Mouse (Mus musculus) MEL (cell line): ENCODE data around the gene Zfp366. TPM values are rescaled to one million over a fixed set of nuclear protein-coding genes. Genes with fewer than 3 reads are reported as not detected.

Source experiments
- DNase-seq: peaks from one replicate; pipeline ENCODE4 v3.0.0; 2011; ENCODE audit warnings: low read depth, low spot score
- H3K27ac ChIP-seq: 2 replicates; pipeline ENCODE4 v1.5.1; 2012; ENCODE audit warnings: low read depth, mild to moderate bottlenecking, control low read depth, low read length, moderate library complexity; ENCODE audit not compliant: control insufficient read depth
- H3K27me3 ChIP-seq, 2 experiments: fragments of 150-350 bp in 1 of 2; sonication (generic) in 1 of 2; 2 replicates each; pipeline ENCODE4 v1.6.1; 2012; ENCODE audit warnings: low read length in 2 of 2, mild to moderate bottlenecking in 2 of 2, improper control_type of control experiment in 1 of 2, moderate library complexity in 1 of 2; ENCODE audit not compliant: insufficient read depth in 2 of 2, control insufficient read depth in 1 of 2
- H3K36me3 ChIP-seq, 2 experiments: 2 replicates each; pipeline ENCODE4 v1.6.1; 2012 to 2014; ENCODE audit warnings: low read length in 2 of 2, improper control_type of control experiment in 1 of 2, inconsistent platforms in 1 of 2, mild to moderate bottlenecking in 1 of 2; ENCODE audit not compliant: insufficient read depth in 2 of 2, control insufficient read depth in 1 of 2
- H3K4me1 ChIP-seq, 2 experiments: fragments of 150-350 bp in 1 of 2; sonication (generic) in 1 of 2; 2 replicates each; pipeline ENCODE4 v1.6.1; 2012; ENCODE audit warnings: low read length in 2 of 2, improper control_type of control experiment in 1 of 2, mild to moderate bottlenecking in 1 of 2; ENCODE audit not compliant: insufficient read depth in 2 of 2, control insufficient read depth in 1 of 2
- H3K4me3 ChIP-seq, 2 experiments: fragments of 150-350 bp in 1 of 2; sonication (generic) in 1 of 2; 2 replicates each; pipeline ENCODE4 v1.5.1; 2012; ENCODE audit warnings: low read depth in 2 of 2, low read length in 2 of 2, mild to moderate bottlenecking in 2 of 2, moderate library complexity in 2 of 2, control low read depth in 1 of 2, improper control_type of control experiment in 1 of 2; ENCODE audit not compliant: control insufficient read depth in 1 of 2, insufficient read depth in 1 of 2
- H3K79me2 ChIP-seq: 2 replicates; pipeline ENCODE4 v1.6.1; 2012; ENCODE audit warnings: mild to moderate bottlenecking, low read length, moderate library complexity; ENCODE audit not compliant: control insufficient read depth, poor library complexity, insufficient read depth
- H3K9ac ChIP-seq: 2 replicates; pipeline ENCODE4 v1.6.1; 2012; ENCODE audit warnings: low read depth, mild to moderate bottlenecking, control low read depth, low read length, moderate library complexity; ENCODE audit not compliant: control insufficient read depth, poor library complexity, severe bottlenecking
- H3K9me3 ChIP-seq: fragments of 150-350 bp; sonication (generic); replicated peaks from 2 replicates; pipeline ENCODE4 v1.6.1; 2012; ENCODE audit warnings: mild to moderate bottlenecking, low read length, improper control_type of control experiment, moderate library complexity; ENCODE audit not compliant: insufficient read depth
- CHD1 ChIP-seq: IDR thresholded peaks from 2 replicates; pipeline ENCODE4 v1.6.1; 2012; ENCODE audit warnings: low read depth, mild to moderate bottlenecking, inconsistent platforms, low read length, improper control_type of control experiment
- CHD2 ChIP-seq: IDR thresholded peaks from 2 replicates; pipeline ENCODE4 v1.6.1; 2011; ENCODE audit warnings: low read length, improper control_type of control experiment
- CTCF ChIP-seq, 3 experiments: IDR thresholded peaks in 2 of 3; conservative IDR thresholded peaks in 1 of 3; 2 replicates each; pipeline ENCODE4 v1.5.1; 2011 to 2012; ENCODE audit warnings: low read length in 3 of 3, low read depth in 2 of 3, mild to moderate bottlenecking in 2 of 3, improper control_type of control experiment in 1 of 3, inconsistent platforms in 1 of 3, mixed read lengths in 1 of 3, moderate library complexity in 1 of 3; ENCODE audit not compliant: control insufficient read depth in 1 of 3, insufficient read depth in 1 of 3, poor library complexity in 1 of 3, severe bottlenecking in 1 of 3
- E2F4 ChIP-seq: IDR thresholded peaks from 2 replicates; pipeline ENCODE4 v1.6.1; 2011; ENCODE audit warnings: low read depth, low read length, improper control_type of control experiment, borderline replicate concordance
- EP300 ChIP-seq, 2 experiments: IDR thresholded peaks; 2 replicates each; pipeline ENCODE4 v1.6.1; 2011; ENCODE audit warnings: improper control_type of control experiment in 2 of 2, low read length in 2 of 2, low read depth in 1 of 2, mild to moderate bottlenecking in 1 of 2
- GATA1 ChIP-seq: IDR thresholded peaks from 2 replicates; pipeline ENCODE4 v1.6.1; 2011; ENCODE audit warnings: low read depth, low read length, improper control_type of control experiment
- JUND ChIP-seq: IDR thresholded peaks from 2 replicates; pipeline ENCODE4 v1.6.1; 2011; ENCODE audit warnings: low read depth, mild to moderate bottlenecking, improper control_type of control experiment, low read length
- KAT2A ChIP-seq: conservative IDR thresholded peaks from 2 replicates; pipeline ENCODE4 v1.6.1; 2012; ENCODE audit warnings: low read depth, low read length, improper control_type of control experiment, inconsistent platforms
- MAFK ChIP-seq: IDR thresholded peaks from 2 replicates; pipeline ENCODE4 v1.6.1; 2011; ENCODE audit warnings: low read depth, mild to moderate bottlenecking, low read length, improper control_type of control experiment, borderline replicate concordance
- MAZ ChIP-seq: IDR thresholded peaks from 2 replicates; pipeline ENCODE4 v1.6.1; 2012; ENCODE audit warnings: low read depth, mild to moderate bottlenecking, inconsistent platforms, low read length, improper control_type of control experiment
- MXI1 ChIP-seq: IDR thresholded peaks from 2 replicates; pipeline ENCODE4 v1.6.1; 2011; ENCODE audit warnings: mild to moderate bottlenecking, low read depth, low read length, improper control_type of control experiment
- MYB ChIP-seq: IDR thresholded peaks from 2 replicates; pipeline ENCODE4 v1.6.1; 2011; ENCODE audit warnings: mild to moderate bottlenecking, low read depth, low read length, improper control_type of control experiment
- NELFE ChIP-seq: IDR thresholded peaks from 2 replicates; pipeline ENCODE4 v1.6.1; 2011; ENCODE audit warnings: low read depth, low read length, improper control_type of control experiment
- NRF1 ChIP-seq: IDR thresholded peaks from 2 replicates; pipeline ENCODE4 v1.6.1; 2014; ENCODE audit warnings: low read depth, mild to moderate bottlenecking, inconsistent platforms, low read length, improper control_type of control experiment, moderate library complexity; ENCODE audit not compliant: poor library complexity, insufficient read depth, severe bottlenecking
- POLR2A ChIP-seq, 2 experiments: IDR thresholded peaks; 2 replicates each; pipeline ENCODE4 v1.6.1; 2011 to 2012; ENCODE audit warnings: low read length in 2 of 2, mild to moderate bottlenecking in 2 of 2, control low read depth in 1 of 2, improper control_type of control experiment in 1 of 2, low read depth in 1 of 2, moderate library complexity in 1 of 2; ENCODE audit not compliant: control insufficient read depth in 1 of 2, insufficient read depth in 1 of 2, poor library complexity in 1 of 2
- POLR2AphosphoS2 ChIP-seq: IDR thresholded peaks from 2 replicates; pipeline ENCODE4 v1.6.1; 2011; ENCODE audit warnings: low read length, improper control_type of control experiment
- RCOR1 ChIP-seq: IDR thresholded peaks from 2 replicates; pipeline ENCODE4 v1.6.1; 2012; ENCODE audit warnings: low read depth, mild to moderate bottlenecking, inconsistent platforms, low read length, improper control_type of control experiment
- SIN3A ChIP-seq: IDR thresholded peaks from 2 replicates; pipeline ENCODE4 v1.6.1; 2012; ENCODE audit warnings: low read length, improper control_type of control experiment, inconsistent platforms
- SMC3 ChIP-seq: IDR thresholded peaks from 2 replicates; pipeline ENCODE4 v1.6.1; 2011; ENCODE audit warnings: low read depth, low read length, improper control_type of control experiment
- TAL1 ChIP-seq: IDR thresholded peaks from 2 replicates; pipeline ENCODE4 v1.6.1; 2012; ENCODE audit warnings: mild to moderate bottlenecking, inconsistent platforms, low read length, moderate library complexity, mixed read lengths
- USF1 ChIP-seq: IDR thresholded peaks from 2 replicates; pipeline ENCODE4 v1.6.1; 2014; ENCODE audit warnings: low read depth, mild to moderate bottlenecking, inconsistent platforms, low read length, improper control_type of control experiment, moderate library complexity
- ZKSCAN1 ChIP-seq: IDR thresholded peaks from 2 replicates; pipeline ENCODE4 v1.6.1; 2012; ENCODE audit warnings: low read depth, mild to moderate bottlenecking, inconsistent platforms, low read length, improper control_type of control experiment, moderate library complexity
- ZMIZ1 ChIP-seq: IDR thresholded peaks from 2 replicates; pipeline ENCODE4 v1.6.1; 2012; ENCODE audit warnings: low read depth, mild to moderate bottlenecking, inconsistent platforms, low read length, improper control_type of control experiment, moderate library complexity
- polyA plus RNA-seq, 2 experiments: library from polyadenylated mRNA; stranded (reverse) in 1 of 2; unstranded in 1 of 2; fragments of >175 nt in 1 of 2; fragments of >200 nt in 1 of 2; gene quantifications; 2 replicates each; pipeline versions ENCODE4 v1.2.1 to v1.2.4; 2012; ENCODE audit warnings: low replicate concordance in 2 of 2, low read depth in 1 of 2; ENCODE audit not compliant: insufficient read length in 2 of 2, insufficient read depth in 1 of 2, missing spikeins in 1 of 2
- total RNA-seq: library from RNA; depleted of rRNA; stranded (reverse); fragments of 300-350 nt; gene quantifications from 2 replicates; pipeline ENCODE4 v1.2.3, GENCODE M21; 2012

The Zfp366 gene
- total and polyA plus RNA-seq, 3 experiments = not detected

- H3K27ac ChIP-seq = no peak overlapping the region
- H3K27me3 ChIP-seq = no peaks in the 10 kb centered on the region
- no peak overlapping the region for H3K9ac ChIP-seq
- TF ChIP-seq CTCF (IDR thresholded peaks at IDR 0.05 in 2 of 3, conservative IDR thresholded peaks at IDR 0.05 in 1 of 3; ENCODE audit: control insufficient read depth in 1 of 3, insufficient read depth in 1 of 3, low read depth in 2 of 3, low read length in 3 of 3, poor library complexity in 1 of 3, severe bottlenecking in 1 of 3) (no peak), SIN3A (no peak), MYB (no peak), MAFK (no peak), NELFE (no peak), MAZ (no peak), E2F4 (no peak), KAT2A (no peak), TAL1 (no peak), CHD1 (no peak), CHD2 (no peak), ZMIZ1 (no peak), POLR2A (IDR thresholded peaks at IDR 0.05; ENCODE audit: control insufficient read depth in 1 of 2, insufficient read depth in 1 of 2, low read depth in 1 of 2, low read length in 2 of 2, poor library complexity in 1 of 2) (no peak), SMC3 (no peak), EP300 (IDR thresholded peaks at IDR 0.05; ENCODE audit: low read depth in 1 of 2, low read length in 2 of 2) (no peak), USF1 (no peak), MXI1 (no peak), JUND (no peak)
- no peaks in the 10 kb centered on the region for H3K36me3 ChIP-seq
- H3K9me3 ChIP-seq = no peaks in the 10 kb centered on the region
- no peaks in the 10 kb centered on the region for H3K79me2 ChIP-seq
- no peaks in the 10 kb centered on the region for H3K4me1 ChIP-seq
- no peak for DNase-seq
- H3K4me3 ChIP-seq = no peak overlapping the region
Observed at GRCm38 (mm10) chr13:99233333-99233732, 48.7 kb downstream of the Zfp366 start.

- no peaks in the 10 kb centered on the region for H3K36me3 ChIP-seq
- H3K4me1 ChIP-seq = no peaks in the 10 kb centered on the region
- no peaks in the 10 kb centered on the region for H3K27me3 ChIP-seq
- no peak for TF ChIP-seq CHD2
- no peak for TF ChIP-seq ZKSCAN1
- TF ChIP-seq RCOR1 = no peak
- no peak for TF ChIP-seq GATA1
- TF ChIP-seq EP300 (IDR thresholded peaks at IDR 0.05; ENCODE audit: low read depth in 1 of 2, low read length in 2 of 2) = no peak
- no peak for TF ChIP-seq NRF1
- TF ChIP-seq POLR2AphosphoS2 = no peak
- TF ChIP-seq KAT2A = no peak
- DNase-seq = no peak
- H3K4me3 ChIP-seq = no peak overlapping the region
- H3K9me3 ChIP-seq = no peaks in the 10 kb centered on the region
- H3K79me2 ChIP-seq = no peaks in the 10 kb centered on the region
- no peak overlapping the region for H3K9ac ChIP-seq
- H3K27ac ChIP-seq = no peak overlapping the region
Observed at GRCm38 (mm10) chr13:99233956-99234355, 49.3 kb downstream of the Zfp366 start.
